Mouse (Mus musculus) embryonic facial prominence, embryonic 10.5 days (tissue): Measurements from ENCODE around the gene Exosc1. TPM values are rescaled to one million over a fixed set of nuclear protein-coding genes. Genes with fewer than 3 reads are reported as not detected.
A peak's percentile ranks its signal among the peaks of the same experiment; 100 is the strongest.

Experiments used
- DNase-seq: peaks from one replicate; pipeline ENCODE4 v3.0.0-alpha.2; 2017; ENCODE audit warnings: low spot score
- H3K27ac ChIP-seq: fragments of 300-500 bp; sonication (generic); replicated peaks from 2 replicates; pipeline ENCODE4 v1.5.1; 2016; ENCODE audit warnings: mild to moderate bottlenecking
- H3K27me3 ChIP-seq: fragments of 300-500 bp; sonication (generic); replicated peaks from 2 replicates; pipeline ENCODE4 v1.6.1; 2016; ENCODE audit warnings: low read depth, mild to moderate bottlenecking; ENCODE audit not compliant: poor library complexity, severe bottlenecking
- H3K36me3 ChIP-seq: fragments of 300-500 bp; sonication (generic); replicated peaks from 2 replicates; pipeline ENCODE4 v1.6.1; 2016; ENCODE audit warnings: mild to moderate bottlenecking, moderate library complexity
- H3K4me1 ChIP-seq: fragments of 300-500 bp; sonication (generic); 2 replicates; pipeline ENCODE4 v1.6.1; 2016
- H3K4me3 ChIP-seq: fragments of 300-500 bp; sonication (generic); 2 replicates; pipeline ENCODE4 v1.5.1; 2016; ENCODE audit warnings: mild to moderate bottlenecking, moderate library complexity
- H3K9me3 ChIP-seq: fragments of 300-500 bp; sonication (generic); 2 replicates; pipeline ENCODE4 v1.6.1; 2016; ENCODE audit warnings: mild to moderate bottlenecking
- WGBS: fragments of 180-500 bp; shearing (Covaris S2); methylation state at CpG from one replicate; pipeline ENCODE4 v1.1.7; 2016; 5-methylcytosine and 5-hydroxymethylcytosine counted together
- polyA plus RNA-seq: library from polyadenylated mRNA; unstranded; fragments of >200 nt; fragmentation: Nextera tagmentation; extraction: Ambion mirVana; gene quantifications from 2 replicates; pipeline ENCODE4 v1.2.1, GENCODE M21; 2016

Exosc1 gene
- polyA plus RNA-seq, 1 experiment from 2014 or later, result 96.8 TPM

DNA sequence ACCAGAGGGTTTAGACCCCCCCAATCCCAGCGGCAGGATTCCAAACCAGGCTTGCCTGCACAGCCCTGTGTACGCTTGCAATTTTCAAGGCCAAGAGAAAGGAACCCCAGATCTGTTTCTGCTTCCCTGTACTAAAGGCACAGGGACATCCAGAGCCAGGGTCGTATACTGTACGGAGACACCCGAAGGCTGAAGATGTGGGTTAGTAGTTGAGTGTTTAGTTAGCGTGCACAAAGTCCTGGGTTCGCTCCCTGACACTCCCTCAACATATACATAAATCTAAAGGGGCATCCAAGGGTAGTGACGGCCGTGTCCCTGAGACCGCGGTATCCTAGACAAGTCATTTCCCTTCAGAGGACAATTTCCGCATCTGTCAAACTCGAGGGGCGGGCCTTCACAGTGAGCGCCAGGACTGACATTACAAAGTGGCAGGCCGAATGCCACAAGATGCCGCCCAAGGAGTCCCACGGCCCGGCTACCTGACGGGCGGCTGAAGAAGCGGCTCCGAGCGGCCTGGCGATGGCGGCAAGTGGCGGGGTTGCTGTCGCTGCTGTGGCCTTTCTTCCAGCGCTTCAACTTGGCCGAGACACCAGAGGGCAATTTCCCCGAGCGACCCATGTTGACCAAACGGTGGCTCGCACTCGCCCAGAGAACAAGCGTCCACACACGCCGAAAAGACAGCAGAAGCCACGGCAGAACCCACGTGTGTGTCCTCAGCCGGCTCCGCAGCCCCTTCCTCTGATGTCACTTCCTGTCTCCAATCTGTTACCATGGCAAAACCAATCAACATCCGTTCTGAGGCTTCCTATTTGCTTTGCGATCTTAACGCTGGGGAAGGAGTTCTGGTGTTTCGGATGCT, 37.5 kb downstream of the Exosc1 start, which contains the start of gene Rrp12:
TSS of gene Rrp12 (minus strand) at position 714 of the 859 bp plus-strand sequence.
- H3K4me1 ChIP-seq, result peaks cover 17% of the 10 kb centered on the region
- H3K27me3 ChIP-seq, result no peaks in the 10 kb centered on the region
- no peaks in the 10 kb centered on the region for H3K9me3 ChIP-seq
- peak; percentile 86 for DNase-seq
- H3K4me3 ChIP-seq, result peak within 1 kb of the TSS; percentile 85
- WGBS, result 2% methylated on average over 46 of the region's 46 CpGs
- H3K27ac ChIP-seq, result peak within 1 kb of the TSS; percentile 44; the same call in 1 of the 2 replicates
- peaks cover 19% of the 10 kb centered on the region for H3K36me3 ChIP-seq

DNA sequence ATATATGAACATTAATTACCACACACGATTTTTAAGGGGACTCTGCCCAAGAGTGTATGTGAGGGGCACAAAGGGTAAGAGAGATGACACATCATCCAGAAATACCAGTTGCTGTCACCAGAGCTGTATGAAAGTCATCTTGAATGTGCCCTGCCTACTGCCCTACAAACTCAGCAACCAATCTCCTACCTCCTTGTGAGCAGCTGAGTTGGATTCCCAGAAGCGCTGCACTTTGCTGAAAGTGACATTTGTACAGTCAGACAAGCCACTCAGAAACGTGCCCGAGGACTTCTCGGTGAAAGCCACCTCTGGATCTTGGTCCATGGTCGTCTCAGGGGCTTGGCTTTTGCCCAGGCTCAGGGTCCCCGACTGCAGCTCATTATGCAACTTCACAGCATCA, 38.3 kb downstream of the Exosc1 start:
- H3K4me3 ChIP-seq, result peak overlapping the region; percentile 85
- DNase-seq, result no peak
- no peaks in the 10 kb centered on the region for H3K27me3 ChIP-seq
- H3K27ac ChIP-seq, result no peak overlapping the region
- no peaks in the 10 kb centered on the region for H3K9me3 ChIP-seq
- peaks cover 26% of the 10 kb centered on the region for H3K36me3 ChIP-seq
- WGBS, result 53% methylated on average over 7 of the region's 7 CpGs
- H3K4me1 ChIP-seq, result peaks cover 17% of the 10 kb centered on the region

DNA sequence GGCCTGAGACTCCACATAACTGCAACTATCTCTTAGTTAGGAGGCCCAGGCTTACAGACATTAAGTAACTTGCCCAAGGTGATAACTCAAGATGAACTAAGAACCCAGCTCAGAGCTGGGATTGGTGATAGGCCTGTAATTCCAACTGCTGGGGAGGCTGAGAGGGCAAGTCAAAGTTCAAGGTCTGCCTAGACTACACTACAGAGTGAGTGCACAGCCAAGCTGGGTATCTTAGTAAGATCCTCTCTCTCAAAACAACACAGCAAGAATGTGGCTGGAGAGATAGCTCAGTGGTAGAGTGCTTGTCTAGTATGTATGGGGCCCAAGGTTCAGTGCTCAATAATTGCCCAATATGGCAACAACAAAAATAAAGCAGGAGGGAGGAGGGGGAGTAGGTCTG, 45.0 kb downstream of the Exosc1 start:
- Histone ChIP-seq H3K27ac (no peak overlapping the region), H3K9me3 (no peaks in the 10 kb centered on the region), H3K4me3 (no peak overlapping the region), H3K4me1 (no peaks in the 10 kb centered on the region), H3K27me3 (no peaks in the 10 kb centered on the region), H3K36me3 (peaks cover 88% of the 10 kb centered on the region)
- no peak for DNase-seq

DNA sequence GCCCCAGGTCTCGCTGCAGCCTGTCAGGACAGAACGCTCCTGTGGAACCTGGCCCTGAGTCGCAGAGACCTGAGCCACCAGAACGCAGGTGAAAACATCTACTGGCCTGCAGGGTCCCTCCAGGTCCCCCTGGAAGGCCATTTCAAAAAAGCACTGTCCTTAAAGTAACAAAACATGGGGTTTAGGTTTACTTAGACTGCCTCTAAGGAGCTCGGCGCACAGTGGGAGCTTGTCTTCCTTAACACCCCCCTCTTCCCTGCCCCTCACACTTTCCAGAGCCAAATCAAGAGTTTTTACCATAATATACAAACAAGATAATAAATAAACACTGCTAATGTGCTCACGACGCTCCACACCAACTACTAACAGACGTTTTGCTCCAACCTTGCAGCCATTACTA, 49.3 kb downstream of the Exosc1 start:
- no peak overlapping the region for H3K4me3 ChIP-seq
- H3K9me3 ChIP-seq, result no peaks in the 10 kb centered on the region
- no peak overlapping the region for H3K27ac ChIP-seq
- 92% methylated on average over 9 of the region's 9 CpGs for WGBS
- H3K4me1 ChIP-seq, result no peaks in the 10 kb centered on the region
- no peak for DNase-seq
- H3K27me3 ChIP-seq, result no peaks in the 10 kb centered on the region
- peaks cover 96% of the 10 kb centered on the region for H3K36me3 ChIP-seq

DNA sequence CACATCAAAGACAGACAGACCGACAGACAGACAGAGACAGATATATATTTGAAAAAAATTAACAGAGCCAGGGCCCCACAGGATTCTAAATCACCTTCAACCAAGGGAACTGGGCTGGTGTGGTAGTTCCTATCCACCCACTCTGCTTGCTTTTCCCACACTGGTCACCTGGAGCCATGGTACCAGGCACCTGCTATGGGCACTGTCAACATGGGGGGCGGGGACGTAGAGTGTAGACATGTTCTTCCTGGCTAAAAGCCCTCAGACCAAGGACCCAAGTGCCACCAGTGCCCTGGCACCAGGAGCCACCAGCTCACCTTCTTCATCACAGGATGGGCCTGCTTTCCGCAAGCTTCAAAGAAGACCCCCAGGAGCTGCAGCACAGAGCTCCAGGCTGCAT, 51.4 kb downstream of the Exosc1 start:
- Histone ChIP-seq H3K36me3 (peaks cover 94% of the 10 kb centered on the region), H3K4me3 (no peak overlapping the region), H3K4me1 (no peaks in the 10 kb centered on the region), H3K9me3 (no peaks in the 10 kb centered on the region), H3K27me3 (no peaks in the 10 kb centered on the region), H3K27ac (no peak overlapping the region)
- WGBS, result 95% methylated on average over 4 of the region's 4 CpGs
- DNase-seq, result no peak

DNA sequence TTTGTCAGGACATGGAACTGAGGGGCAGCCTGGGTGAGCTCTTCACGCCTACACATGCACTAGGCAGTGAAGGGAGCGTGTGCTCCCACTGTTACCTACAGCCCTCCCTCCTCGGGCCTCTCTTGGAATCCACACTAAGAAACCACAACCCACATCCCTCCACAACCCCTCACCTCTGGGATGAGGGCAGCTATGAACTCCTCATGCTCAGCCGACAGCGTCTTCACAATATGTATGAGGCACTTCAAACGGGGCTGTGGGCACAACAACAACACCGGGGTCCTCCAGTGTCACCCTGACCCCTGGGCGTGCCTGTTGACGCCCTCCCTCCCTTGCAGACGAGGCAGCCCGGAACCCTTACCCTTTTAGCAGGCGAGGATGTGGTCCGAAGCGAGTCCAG, 58.9 kb downstream of the Exosc1 start:
- Histone ChIP-seq H3K4me3 (no peak overlapping the region), H3K27me3 (no peaks in the 10 kb centered on the region), H3K9me3 (no peaks in the 10 kb centered on the region), H3K27ac (no peak overlapping the region), H3K36me3 (peaks cover 97% of the 10 kb centered on the region), H3K4me1 (no peaks in the 10 kb centered on the region)
- DNase-seq, result no peak
- WGBS, result 95% methylated on average over 14 of the region's 14 CpGs

Other genes with a start within 250 kb of the Exosc1 start
- 2.3 and 3.9 TPM in 2 replicates for gene Slit1, start 189.8 kb downstream of the Exosc1 start, polyA plus RNA-seq
- gene Arhgap19, start 131.4 kb downstream of the Exosc1 start, polyA plus RNA-seq, result 45.2 and 46.2 TPM in 2 replicates
- 9.1 and 9.2 TPM in 2 replicates for gene Frat1, start 103.5 kb downstream of the Exosc1 start, polyA plus RNA-seq
- gene Frat2, start 85.3 kb downstream of the Exosc1 start, polyA plus RNA-seq, result 3.8 and 4.3 TPM in 2 replicates
- 36.3 and 38.9 TPM in 2 replicates for gene Rrp12, start 37.2 kb downstream of the Exosc1 start, polyA plus RNA-seq
- 1,003 and 1,124 TPM in 2 replicates for gene Pgam1, start 21.5 kb downstream of the Exosc1 start, polyA plus RNA-seq
- gene Zdhhc16, start 57 bp upstream of the Exosc1 start, polyA plus RNA-seq, result 85.4 and 85.7 TPM in 2 replicates
- 43.1 and 45.0 TPM in 2 replicates for gene Mms19, start 47.7 kb upstream of the Exosc1 start, polyA plus RNA-seq
- gene Ubtd1, start 48.3 kb upstream of the Exosc1 start, polyA plus RNA-seq, result 13.2 and 13.5 TPM in 2 replicates
- 0.22 TPM in 1 of 2 replicates, not detected in the other for gene Ankrd2, start 102.6 kb upstream of the Exosc1 start, polyA plus RNA-seq
- gene Hoga1, start 112.2 kb upstream of the Exosc1 start, polyA plus RNA-seq, result 1.1 and 1.3 TPM in 2 replicates
- 0.17 TPM in 1 of 2 replicates, not detected in the other for gene 4933411K16Rik, start 118.8 kb upstream of the Exosc1 start, polyA plus RNA-seq
- 47.9 and 48.1 TPM in 2 replicates for gene Morn4, start 152.9 kb upstream of the Exosc1 start, polyA plus RNA-seq
- gene Pi4k2a, start 157.0 kb upstream of the Exosc1 start, polyA plus RNA-seq, result 28.0 and 30.2 TPM in 2 replicates
- 23.5 and 24.5 TPM in 2 replicates for gene Avpi1, start 195.6 kb upstream of the Exosc1 start, polyA plus RNA-seq
- 3.9 and 4.0 TPM in 2 replicates for gene Marveld1, start 214.0 kb upstream of the Exosc1 start, polyA plus RNA-seq
- 32.0 and 33.0 TPM in 2 replicates for gene Zfyve27, start 230.5 kb upstream of the Exosc1 start, polyA plus RNA-seq